Mouse (Mus musculus) stomach, embryonic 14.5 days (tissue): ENCODE measurements at regions not wholly inside any gene's neighbourhood (a gene's known extent, or its start where the extent isn't known, plus 50 kb on each side); places are given as distances from the start of the nearest gene placed in this dataset.

Source experiments
- ATAC-seq: fragments of 200-750 bp; cut with Nextera tagmentation; 2 replicates; pipeline ENCODE4 v1.8.0; 2017; ENCODE audit warnings: low read depth, moderate TSS enrichment; ENCODE audit not compliant: insufficient number of reproducible peaks, insufficient read depth, low FRiP score
- H3K27ac ChIP-seq: fragments of 300-500 bp; sonication (generic); 2 replicates; pipeline ENCODE4 v1.5.1; 2014; ENCODE audit warnings: mild to moderate bottlenecking, low read length, moderate library complexity, mixed read lengths
- H3K27me3 ChIP-seq: fragments of 300-500 bp; sonication (generic); 2 replicates; pipeline ENCODE4 v1.6.1; 2014; ENCODE audit warnings: low read length, control low read depth, mixed read lengths; ENCODE audit not compliant: control insufficient read depth, insufficient read depth
- H3K36me3 ChIP-seq: fragments of 300-500 bp; sonication (generic); 2 replicates; pipeline ENCODE4 v1.6.1; 2014; ENCODE audit warnings: mild to moderate bottlenecking, control low read depth, low read length, moderate library complexity, mixed read lengths; ENCODE audit not compliant: control insufficient read depth, insufficient read depth
- H3K4me1 ChIP-seq: fragments of 300-500 bp; sonication (generic); 2 replicates; pipeline ENCODE4 v1.6.1; 2014; ENCODE audit warnings: low read length, control low read depth, mixed read lengths; ENCODE audit not compliant: control insufficient read depth, insufficient read depth
- H3K4me2 ChIP-seq: fragments of 300-500 bp; sonication (generic); replicated peaks from 2 replicates; pipeline ENCODE4 v1.6.1; 2014; ENCODE audit warnings: low read depth, low read length, control low read depth
- H3K4me3 ChIP-seq: fragments of 300-500 bp; sonication (generic); 2 replicates; pipeline ENCODE4 v1.5.1; 2014; ENCODE audit warnings: low read depth, low read length, control low read depth
- H3K9ac ChIP-seq: fragments of 300-500 bp; sonication (generic); replicated peaks from 2 replicates; pipeline ENCODE4 v1.6.1; 2014; ENCODE audit warnings: low read depth, mild to moderate bottlenecking, control low read depth, low read length, moderate library complexity, mixed read lengths
- H3K9me3 ChIP-seq: fragments of 300-500 bp; sonication (generic); 2 replicates; pipeline ENCODE4 v1.6.1; 2016; ENCODE audit warnings: low read depth, low read length, control low read depth; ENCODE audit not compliant: control insufficient read depth
- WGBS: fragments of 180-500 bp; shearing (Covaris S2); extraction: QIAGEN DNeasy Blood & Tissue Kit; methylation state at CpG from one replicate; pipeline ENCODE4 v1.1.7; 2014; 5-methylcytosine and 5-hydroxymethylcytosine counted together

DNA sequence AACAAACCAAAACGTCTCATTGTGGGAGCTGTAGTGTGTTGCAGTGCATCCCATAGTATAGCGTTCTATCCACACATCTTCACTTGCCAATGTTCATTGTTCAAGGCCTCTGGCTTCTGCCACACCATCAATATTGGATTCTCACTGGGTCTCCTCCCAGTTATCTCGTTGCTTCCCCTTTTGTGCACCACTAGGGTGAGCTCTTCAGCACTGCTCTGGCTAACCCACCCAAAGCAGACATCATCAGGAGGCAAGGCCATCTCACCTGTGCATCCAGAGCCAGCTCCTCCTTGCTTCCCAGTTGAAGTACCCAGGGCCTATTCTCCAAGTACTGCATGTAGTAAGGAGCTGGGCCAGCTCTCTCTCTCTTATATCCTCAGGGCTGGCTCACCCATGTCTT is 77.0 kb upstream of the Foxa2 start:
- Histone ChIP-seq H3K9me3 (no peaks in the 10 kb centered on the region), H3K4me3 (no peak overlapping the region), H3K27me3 (no peaks in the 10 kb centered on the region), H3K27ac (no peak overlapping the region), H3K36me3 (no peaks in the 10 kb centered on the region), H3K4me1 (no peaks in the 10 kb centered on the region), H3K9ac (no peak overlapping the region), H3K4me2 (no peak overlapping the region)
- no peak for ATAC-seq
- 44% methylated on average over 3 of the region's 3 CpGs for WGBS

DNA sequence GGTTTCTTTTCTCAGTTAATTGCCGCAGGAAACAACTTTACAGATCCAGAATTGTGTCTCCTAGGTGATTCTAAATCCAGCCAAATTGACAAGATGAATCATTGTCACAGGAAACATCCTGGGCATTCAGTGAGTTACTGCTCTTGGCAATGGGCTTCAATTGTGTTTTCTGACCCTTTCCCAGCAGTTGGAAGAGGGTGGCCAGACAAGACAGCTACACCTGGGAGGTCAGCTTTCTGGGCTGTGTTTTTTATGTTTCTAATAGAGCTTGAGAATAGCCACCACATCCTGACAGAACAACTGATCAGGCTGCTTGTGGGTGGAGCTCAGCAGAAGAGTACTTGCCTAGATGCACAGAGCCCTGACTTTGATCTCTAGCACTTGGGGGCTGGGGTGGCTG is 87.0 kb upstream of the Foxa2 start:
- ATAC-seq, result no peak
- Histone ChIP-seq H3K9me3 (no peaks in the 10 kb centered on the region), H3K27ac (no peak overlapping the region), H3K4me3 (no peak overlapping the region), H3K9ac (no peak overlapping the region), H3K4me1 (no peaks in the 10 kb centered on the region), H3K4me2 (no peak overlapping the region), H3K36me3 (no peaks in the 10 kb centered on the region), H3K27me3 (no peaks in the 10 kb centered on the region)
- 82% methylated on average over 1 of the region's 1 CpGs for WGBS

DNA sequence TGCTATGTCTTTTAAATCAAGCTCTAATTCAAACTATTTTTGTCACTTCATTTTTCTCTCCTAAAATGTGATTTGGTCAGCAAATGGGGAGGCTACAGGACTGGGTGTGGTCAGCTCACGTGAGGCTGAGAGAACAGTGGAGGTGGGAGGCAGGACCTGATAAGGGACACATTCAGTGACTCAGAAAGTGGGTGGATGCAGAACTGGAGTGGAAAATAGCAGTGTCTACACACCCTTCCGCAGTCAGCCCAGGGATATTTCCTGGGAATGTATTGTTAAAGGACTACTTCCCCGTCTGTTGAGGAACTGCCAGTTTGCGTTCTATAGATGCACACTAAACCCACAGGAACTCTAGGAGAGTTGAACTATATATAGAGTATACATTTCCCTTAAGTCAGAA is 95.2 kb upstream of the Foxa2 start:
- Histone ChIP-seq H3K4me2 (no peak overlapping the region), H3K27ac (no peak overlapping the region), H3K9me3 (no peaks in the 10 kb centered on the region), H3K27me3 (no peaks in the 10 kb centered on the region), H3K36me3 (no peaks in the 10 kb centered on the region), H3K4me3 (no peak overlapping the region), H3K4me1 (no peaks in the 10 kb centered on the region), H3K9ac (no peak overlapping the region)
- WGBS, result 65% methylated on average over 4 of the region's 4 CpGs
- no peak for ATAC-seq

DNA sequence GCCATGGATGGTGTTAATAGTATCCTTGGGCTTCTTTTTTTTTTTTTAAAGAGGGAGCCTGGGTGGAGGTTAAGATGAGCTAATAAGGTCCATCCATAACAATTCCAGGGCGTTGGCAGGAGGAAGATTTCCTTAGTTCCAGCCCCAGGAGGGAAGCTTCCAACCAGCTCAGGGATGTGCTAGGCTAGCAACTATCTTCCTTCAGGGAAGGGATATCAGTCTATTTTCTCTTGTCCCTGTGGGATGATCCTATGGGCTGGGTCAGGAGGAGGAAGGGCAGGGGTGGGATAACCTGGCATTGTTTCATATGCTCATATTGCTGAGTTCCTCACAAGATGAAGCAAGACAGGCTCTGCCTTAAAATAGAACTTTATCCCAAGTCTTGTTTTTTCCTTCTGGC is 98.0 kb upstream of the Foxa2 start:
- no peak overlapping the region for H3K4me3 ChIP-seq
- H3K27ac ChIP-seq, result no peak overlapping the region
- no peaks in the 10 kb centered on the region for H3K9me3 ChIP-seq
- H3K27me3 ChIP-seq, result no peaks in the 10 kb centered on the region
- ATAC-seq, result no peak
- no peak overlapping the region for H3K9ac ChIP-seq
- no peaks in the 10 kb centered on the region for H3K4me1 ChIP-seq
- no peak overlapping the region for H3K4me2 ChIP-seq
- WGBS, result 37% methylated on average over 1 of the region's 1 CpGs
- H3K36me3 ChIP-seq, result no peaks in the 10 kb centered on the region

DNA sequence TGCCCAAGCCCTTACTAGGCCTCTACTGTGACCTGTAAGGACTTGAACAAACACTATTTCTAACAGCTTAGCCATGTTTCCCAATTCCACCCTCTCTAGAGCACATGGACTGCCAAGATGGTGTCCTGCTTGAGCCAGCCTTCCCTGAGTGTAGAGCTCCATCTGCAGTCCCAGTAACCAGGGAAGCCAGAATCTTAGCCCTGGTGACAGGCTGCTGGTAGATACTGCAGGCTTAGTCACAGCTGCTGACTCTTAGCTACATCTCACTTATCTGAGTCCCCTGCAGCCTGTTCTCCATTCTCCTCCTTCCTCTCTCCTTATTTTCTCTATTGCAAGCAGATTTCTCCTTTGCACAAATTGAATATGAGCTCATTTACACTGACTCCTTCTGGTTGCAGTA is 101.5 kb upstream of the Foxa2 start:
- H3K9me3 ChIP-seq, result no peaks in the 10 kb centered on the region

DNA sequence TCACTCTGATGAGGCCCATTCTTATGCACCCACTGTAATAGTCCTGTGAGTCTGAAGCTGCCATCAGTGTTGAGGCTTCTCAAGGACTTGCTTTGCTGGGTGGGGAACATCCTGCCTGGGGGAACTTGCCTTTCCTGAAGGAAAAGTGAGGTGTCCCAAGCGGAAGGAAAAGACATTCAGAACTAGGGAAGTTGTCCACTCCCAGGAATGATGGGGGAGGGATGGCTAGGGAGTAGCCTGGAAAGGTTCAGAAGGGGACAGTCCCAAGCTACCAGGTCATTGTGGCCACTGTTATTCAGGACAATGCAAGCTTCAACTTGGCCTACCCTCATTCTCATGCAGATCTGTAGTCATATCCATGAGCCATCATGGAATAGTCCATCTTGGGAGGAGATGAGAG is 102.7 kb upstream of the Foxa2 start:
- Histone ChIP-seq H3K4me3 (no peak overlapping the region), H3K36me3 (no peaks in the 10 kb centered on the region), H3K4me1 (no peaks in the 10 kb centered on the region), H3K27ac (no peak overlapping the region), H3K4me2 (no peak overlapping the region), H3K27me3 (no peaks in the 10 kb centered on the region), H3K9ac (no peak overlapping the region), H3K9me3 (no peaks in the 10 kb centered on the region)
- 75% methylated on average over 1 of the region's 1 CpGs for WGBS
- ATAC-seq, result no peak

More for the DNA sequence above, 101.5 kb upstream of the Foxa2 start:
- Histone ChIP-seq H3K4me1 (no peaks in the 10 kb centered on the region), H3K27me3 (no peaks in the 10 kb centered on the region), H3K27ac (no peak overlapping the region), H3K9ac (no peak overlapping the region), H3K4me3 (no peak overlapping the region), H3K4me2 (no peak overlapping the region), H3K36me3 (no peaks in the 10 kb centered on the region)
- ATAC-seq, result no peak

DNA sequence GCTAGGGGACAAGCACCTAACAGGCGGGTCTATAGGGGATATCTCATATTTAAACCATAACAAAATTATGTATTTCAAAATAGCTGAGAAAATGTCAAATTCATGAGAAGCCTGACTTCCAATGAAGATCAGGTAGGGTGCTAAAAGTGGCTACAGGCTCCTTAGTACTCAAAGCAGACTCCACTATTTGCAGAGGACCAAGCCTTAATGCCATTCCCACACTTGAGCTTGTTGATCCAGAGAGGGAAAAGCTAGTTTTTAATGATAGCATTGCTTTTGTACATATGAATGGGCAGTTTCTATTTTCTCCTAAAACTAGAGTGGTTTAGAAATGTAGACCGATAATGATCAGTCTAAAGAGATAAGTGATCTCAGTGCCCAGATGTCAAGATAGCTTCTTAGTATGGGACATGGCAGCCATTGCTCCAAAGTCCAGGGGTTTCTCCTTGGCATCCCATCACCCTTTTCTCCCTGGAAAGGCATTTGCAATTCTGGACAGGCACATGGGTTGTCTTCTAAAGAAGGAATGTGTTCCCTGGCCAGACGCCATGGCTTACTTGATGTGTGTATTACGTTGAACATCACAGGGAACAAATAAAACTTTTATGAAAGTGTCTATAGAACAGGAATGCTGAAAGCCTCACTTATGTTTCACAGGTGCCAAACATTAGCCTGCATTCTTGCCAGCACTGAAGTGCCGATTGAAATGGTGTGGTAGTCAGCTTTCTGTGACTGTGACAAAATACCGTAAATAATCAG is 106.9 kb upstream of the Foxa2 start:
- H3K4me3 ChIP-seq, result no peak overlapping the region
- no peak for ATAC-seq
- WGBS, result 79% methylated on average over 6 of the region's 6 CpGs
- no peaks in the 10 kb centered on the region for H3K4me1 ChIP-seq
- H3K27ac ChIP-seq, result no peak overlapping the region
- H3K4me2 ChIP-seq, result no peak overlapping the region
- no peaks in the 10 kb centered on the region for H3K27me3 ChIP-seq
- no peak overlapping the region for H3K9ac ChIP-seq
- H3K9me3 ChIP-seq, result no peaks in the 10 kb centered on the region
- H3K36me3 ChIP-seq, result no peaks in the 10 kb centered on the region

DNA sequence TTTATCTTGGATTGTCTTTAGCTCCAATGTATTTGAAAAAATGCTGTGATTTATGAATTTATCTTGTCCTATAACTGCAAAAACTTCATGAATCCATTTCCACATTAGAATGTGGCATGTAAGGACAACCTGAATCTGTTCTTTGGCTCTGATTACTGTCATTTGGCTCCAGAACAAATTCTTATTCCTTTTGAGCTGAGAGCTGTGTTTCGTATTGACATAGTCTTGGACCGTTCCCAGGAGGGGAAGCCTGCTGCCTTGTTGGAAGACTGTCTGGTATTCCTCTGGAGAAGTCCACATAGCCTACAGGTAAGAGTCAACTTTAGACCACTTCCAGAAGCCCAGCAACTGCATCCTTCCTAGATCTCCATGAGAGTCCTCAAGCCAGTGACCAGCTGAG is 109.4 kb upstream of the Foxa2 start:
- Histone ChIP-seq H3K27ac (no peak overlapping the region), H3K9me3 (no peaks in the 10 kb centered on the region), H3K4me3 (no peak overlapping the region), H3K4me1 (no peaks in the 10 kb centered on the region), H3K36me3 (no peaks in the 10 kb centered on the region), H3K4me2 (no peak overlapping the region), H3K27me3 (no peaks in the 10 kb centered on the region), H3K9ac (no peak overlapping the region)
- 80% methylated on average over 2 of the region's 2 CpGs for WGBS
- no peak for ATAC-seq

DNA sequence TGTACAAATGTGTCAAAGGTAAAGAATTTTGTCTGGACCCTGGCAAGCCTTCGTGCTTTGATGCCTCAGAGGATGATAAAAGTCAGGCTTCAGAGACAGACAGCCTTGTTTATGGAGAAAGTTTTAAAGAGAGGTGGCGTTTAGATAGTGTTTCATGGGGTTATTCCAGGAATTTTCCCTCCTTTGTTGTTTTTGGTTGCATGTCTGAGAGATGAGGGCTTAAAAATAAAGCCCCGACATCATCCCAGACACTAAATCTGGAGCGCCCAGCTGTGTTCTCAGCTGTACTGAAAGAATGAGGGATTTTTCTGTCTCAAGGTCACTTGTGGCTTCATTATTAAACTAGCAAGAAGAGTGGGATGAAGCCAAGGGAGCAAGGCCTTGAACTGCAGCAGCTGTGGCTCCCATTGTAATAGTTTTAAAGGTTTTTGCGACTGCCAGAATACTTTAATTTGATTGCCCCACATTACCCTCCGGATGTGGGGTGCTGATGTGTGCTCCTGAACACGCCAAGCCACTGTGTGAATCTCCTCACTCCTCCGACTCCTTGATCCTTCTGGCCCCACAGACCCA is 112.3 kb upstream of the Foxa2 start:
- no peaks in the 10 kb centered on the region for H3K27me3 ChIP-seq
- 52% methylated on average over 8 of the region's 8 CpGs for WGBS
- H3K9ac ChIP-seq, result no peak overlapping the region
- H3K36me3 ChIP-seq, result no peaks in the 10 kb centered on the region
- no peaks in the 10 kb centered on the region for H3K4me1 ChIP-seq
- no peak for ATAC-seq
- no peak overlapping the region for H3K4me3 ChIP-seq
- no peak overlapping the region for H3K27ac ChIP-seq
- no peak overlapping the region for H3K4me2 ChIP-seq
- H3K9me3 ChIP-seq, result no peaks in the 10 kb centered on the region
